Mouse (Mus musculus) lung, postnatal 0 days (tissue): ENCODE data around the gene Pan2.
A peak's percentile ranks its signal among the peaks of the same experiment; 100 is the strongest.

Experiments used
- CTCF ChIP-seq: IDR thresholded peaks from 2 replicates; pipeline ENCODE4 v1.5.1; 2016; ENCODE audit warnings: antibody characterized with exemption, mild to moderate bottlenecking
- EP300 ChIP-seq: IDR thresholded peaks from 2 replicates; pipeline ENCODE4 v1.6.1; 2016; ENCODE audit warnings: antibody characterized with exemption, mild to moderate bottlenecking, control low read depth

DNA sequence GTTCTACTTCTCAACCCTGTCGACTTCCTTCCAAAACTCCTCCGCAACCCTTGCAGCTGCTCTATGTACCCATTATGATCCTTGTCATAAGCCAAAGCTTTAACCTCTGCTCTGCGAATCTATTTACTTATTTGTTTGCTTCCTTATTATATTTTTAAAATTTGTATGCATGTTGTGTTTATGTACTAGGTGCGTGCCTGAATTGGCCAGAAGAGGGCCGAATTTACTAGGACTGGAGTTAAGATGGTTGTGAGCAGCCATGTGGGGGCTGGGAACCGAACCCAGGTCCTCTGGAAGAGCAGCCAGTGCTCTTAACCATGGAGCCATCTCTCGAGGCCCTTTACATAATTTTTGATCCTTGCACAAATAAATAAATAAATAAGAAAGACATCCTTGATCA is 32.3 kb upstream of the Pan2 start:
- TF ChIP-seq CTCF (peak; percentile 36), EP300 (no peak)
